Mouse (Mus musculus) heart, embryonic 12.5 days (tissue): ENCODE results near the gene Eng. TPM values are rescaled to one million over a fixed set of nuclear protein-coding genes. Genes with fewer than 3 reads are reported as not detected.

ENCODE experiments used
- ATAC-seq: fragments of 200-750 bp; cut with Nextera tagmentation; 2 replicates; pipeline ENCODE4 v1.8.0; 2017; ENCODE audit warnings: moderate TSS enrichment, moderate library complexity; ENCODE audit not compliant: insufficient number of reproducible peaks, low FRiP score
- H3K27ac ChIP-seq: fragments of 300-500 bp; sonication (generic); 2 replicates; pipeline ENCODE4 v1.5.1; 2016; ENCODE audit warnings: mild to moderate bottlenecking, moderate library complexity; ENCODE audit not compliant: poor library complexity, severe bottlenecking
- H3K27me3 ChIP-seq: fragments of 300-500 bp; sonication (generic); replicated peaks from 2 replicates; pipeline ENCODE4 v1.6.1; 2016; ENCODE audit warnings: mild to moderate bottlenecking, moderate library complexity
- H3K36me3 ChIP-seq: fragments of 300-500 bp; sonication (generic); 2 replicates; pipeline ENCODE4 v1.6.1; 2016; ENCODE audit warnings: mild to moderate bottlenecking, moderate library complexity
- H3K4me1 ChIP-seq: fragments of 300-500 bp; sonication (generic); replicated peaks from 2 replicates; pipeline ENCODE4 v1.6.1; 2016; ENCODE audit warnings: mild to moderate bottlenecking
- H3K4me2 ChIP-seq: fragments of 300-500 bp; sonication (generic); 2 replicates; pipeline ENCODE4 v1.6.1; 2016; ENCODE audit warnings: mild to moderate bottlenecking, moderate library complexity
- H3K4me3 ChIP-seq: fragments of 300-500 bp; sonication (generic); 2 replicates; pipeline ENCODE4 v1.5.1; 2016; ENCODE audit warnings: mild to moderate bottlenecking
- H3K9ac ChIP-seq: fragments of 300-500 bp; sonication (generic); 2 replicates; pipeline ENCODE4 v1.6.1; 2016; ENCODE audit warnings: mild to moderate bottlenecking, moderate library complexity
- H3K9me3 ChIP-seq: fragments of 300-500 bp; sonication (generic); replicated peaks from 2 replicates; pipeline ENCODE4 v1.6.1; 2016; ENCODE audit warnings: mild to moderate bottlenecking, moderate library complexity
- whole genome bisulfite sequencing: fragments of 180-500 bp; shearing (Covaris S2); methylation state at CpG from one replicate; pipeline ENCODE4 v1.1.7; 2016; 5-methylcytosine and 5-hydroxymethylcytosine counted together
- polyA plus RNA-seq: library from polyadenylated mRNA; unstranded; fragments of >200 nt; fragmentation: Nextera tagmentation; extraction: Ambion mirVana; gene quantifications from 2 replicates; pipeline ENCODE4 v1.2.1, GENCODE M21; 2016

The Eng gene
- polyA plus RNA-seq, 1 experiment from 2014 or later: 159 TPM

DNA sequence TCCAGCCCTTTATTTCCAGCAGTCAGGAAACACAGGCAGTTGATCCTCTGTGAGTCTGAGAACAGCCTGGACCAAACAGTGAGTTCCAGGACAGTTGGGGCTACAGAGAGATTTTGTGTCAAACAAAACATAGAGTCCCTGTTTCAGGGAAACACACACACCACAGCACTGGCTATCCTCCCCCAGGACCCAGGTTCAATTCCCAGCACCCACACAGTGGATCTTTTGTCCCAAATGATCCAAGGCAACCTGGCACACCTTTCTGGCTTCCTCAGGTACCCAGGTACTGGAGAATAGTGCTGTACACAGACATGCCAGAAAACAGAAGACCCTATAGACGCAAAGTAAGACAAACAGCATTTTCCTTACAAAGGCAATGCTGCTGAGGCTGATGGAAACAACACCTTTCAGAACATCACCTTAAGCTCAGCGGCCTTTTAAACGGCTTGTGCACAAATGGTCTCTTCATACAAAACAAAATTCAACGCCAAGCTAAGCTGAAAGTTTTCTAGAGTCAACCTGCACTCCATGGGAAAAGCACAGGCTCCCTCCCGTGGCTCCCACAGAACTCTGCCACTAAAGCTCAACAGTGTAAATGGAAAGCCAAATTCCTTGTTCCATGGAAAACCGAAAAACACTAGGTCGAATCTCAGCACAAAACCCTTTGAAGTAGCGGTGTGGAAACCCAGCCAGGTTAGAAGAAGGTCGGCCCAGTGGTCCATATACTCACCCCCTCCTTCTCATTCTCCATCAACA lies 65.1 kb downstream of the Eng start:
- peak overlapping the region; percentile 93 for H3K4me3 ChIP-seq
- peak overlapping the region; percentile 77 for H3K9ac ChIP-seq
- H3K9me3 ChIP-seq: no peaks in the 10 kb centered on the region
- peak overlapping the region; percentile 80 for H3K4me2 ChIP-seq
- peaks cover 35% of the 10 kb centered on the region for H3K4me1 ChIP-seq
- H3K27me3 ChIP-seq: no peaks in the 10 kb centered on the region
- H3K27ac ChIP-seq: peak overlapping the region; percentile 94
- 26% methylated on average over 9 of the region's 9 CpGs for WGBS
- no peak for ATAC-seq
- H3K36me3 ChIP-seq: peaks cover 51% of the 10 kb centered on the region

- peak overlapping the region; percentile 77 for H3K9ac ChIP-seq
- peak overlapping the region; percentile 94 for H3K27ac ChIP-seq
- peaks cover 45% of the 10 kb centered on the region for H3K36me3 ChIP-seq
- H3K4me2 ChIP-seq: peak overlapping the region; percentile 80
- peaks cover 35% of the 10 kb centered on the region for H3K4me1 ChIP-seq
- H3K9me3 ChIP-seq: no peaks in the 10 kb centered on the region
- ATAC-seq: peak; percentile 54
- WGBS: 0% methylated on average over 41 of the region's 41 CpGs
- H3K27me3 ChIP-seq: no peaks in the 10 kb centered on the region
- peak overlapping the region; percentile 93 for H3K4me3 ChIP-seq
Measured at GRCm38 (mm10) chr2:32712108-32712551, 65.7 kb downstream of the Eng start.

DNA sequence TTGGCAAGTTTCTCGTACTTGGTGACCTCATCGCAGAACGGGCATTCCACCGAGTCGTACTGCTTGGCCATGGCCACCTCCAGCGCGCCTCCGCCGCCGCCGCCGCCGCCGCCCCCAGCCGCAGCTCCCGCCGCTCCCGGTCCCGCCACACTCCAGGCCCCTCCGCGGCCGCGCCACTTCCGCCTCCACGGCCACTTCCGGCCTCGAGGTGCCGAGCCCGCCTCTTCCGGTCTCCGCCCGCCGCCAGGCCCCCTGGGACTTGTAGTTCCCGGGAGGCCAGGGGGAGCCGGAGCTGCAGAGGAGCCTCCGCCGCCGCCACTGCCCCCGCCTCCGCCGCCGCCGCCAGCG lies 66.2 kb downstream of the Eng start:
- Histone ChIP-seq H3K4me3 (peak overlapping the region; percentile 93), H3K4me1 (peaks cover 35% of the 10 kb centered on the region), H3K9ac (peak overlapping the region; percentile 77), H3K9me3 (no peaks in the 10 kb centered on the region), H3K27ac (peak overlapping the region; percentile 94), H3K36me3 (peaks cover 40% of the 10 kb centered on the region), H3K27me3 (no peaks in the 10 kb centered on the region), H3K4me2 (peak overlapping the region; percentile 80)
- ATAC-seq: peak; percentile 90
- WGBS: under 1% methylated on average over 28 of the region's 44 CpGs

DNA sequence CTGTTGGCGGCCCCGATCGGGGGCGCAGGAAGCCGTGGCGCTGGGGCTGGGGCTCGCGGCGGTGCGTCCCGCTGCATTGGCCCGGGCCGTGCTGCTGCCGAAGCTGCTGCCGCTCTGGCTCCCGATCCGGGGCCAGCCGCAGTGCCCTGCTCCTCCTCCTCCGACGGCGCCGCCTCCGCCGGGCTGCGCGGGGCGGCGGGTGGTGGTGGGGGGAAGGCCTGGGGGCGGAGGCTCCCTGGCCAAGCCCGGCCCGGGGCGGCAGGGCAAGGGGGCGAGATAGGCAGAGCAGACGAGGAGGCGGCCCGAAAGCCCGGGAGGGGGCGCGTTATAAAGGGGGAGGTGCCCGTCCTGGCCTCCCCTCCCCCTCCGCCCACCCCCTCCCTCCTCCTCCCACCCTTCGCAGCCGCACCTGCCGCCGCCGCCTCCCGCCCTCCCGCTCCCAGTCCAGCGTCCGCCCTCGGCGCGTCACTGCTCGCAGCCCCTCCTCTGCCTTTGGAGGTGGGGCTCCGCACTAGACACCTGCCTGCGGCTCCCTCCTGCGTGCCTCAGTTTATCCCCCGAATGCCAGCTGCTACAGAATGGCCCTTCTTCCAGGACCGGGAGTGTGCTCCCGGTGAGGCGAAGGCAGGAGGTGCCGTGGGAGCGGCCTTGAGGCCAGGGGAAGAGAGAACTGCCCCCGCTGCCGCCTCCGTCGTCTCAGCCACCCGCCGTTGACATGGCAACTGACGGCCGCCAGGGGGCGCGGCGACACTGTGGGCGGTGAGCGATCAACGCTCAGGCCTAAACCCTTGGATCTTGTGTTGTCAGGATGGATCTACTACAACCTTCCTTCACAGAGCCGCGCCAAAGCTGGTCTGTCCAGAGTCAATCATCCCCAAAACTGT lies 66.8 kb downstream of the Eng start, which contains the start of gene Cdk9:
Cdk9 (minus strand) TSS at position 143 of the 884 bp plus-strand sequence.
- WGBS: 3% methylated on average over 43 of the region's 79 CpGs

GRCm38 (mm10) chr2:32714117-32714986 lies 68.0 kb downstream of the Eng start:
- no peak for ATAC-seq
- Histone ChIP-seq H3K9me3 (no peaks in the 10 kb centered on the region), H3K4me3 (no peak overlapping the region), H3K4me1 (peaks cover 35% of the 10 kb centered on the region), H3K27me3 (no peaks in the 10 kb centered on the region), H3K27ac (peak overlapping the region; percentile 94), H3K36me3 (peaks cover 22% of the 10 kb centered on the region), H3K9ac (peak overlapping the region; percentile 64), H3K4me2 (peak overlapping the region; percentile 80)
- 37% methylated on average over 11 of the region's 11 CpGs for WGBS

More for the DNA sequence above, 66.8 kb downstream of the Eng start, which contains the start of gene Cdk9:
- Histone ChIP-seq H3K9me3 (no peaks in the 10 kb centered on the region), H3K4me3 (peak within 1 kb of the TSS; percentile 93), H3K27ac (peak within 1 kb of the TSS; percentile 94), H3K4me2 (peak within 1 kb of the TSS; percentile 80), H3K36me3 (peaks cover 34% of the 10 kb centered on the region), H3K27me3 (no peaks in the 10 kb centered on the region), H3K4me1 (peaks cover 35% of the 10 kb centered on the region), H3K9ac (peak within 1 kb of the TSS; percentile 77)
- ATAC-seq: peak; percentile 90

- peak overlapping the region; percentile 15 for H3K9ac ChIP-seq
- no peaks in the 10 kb centered on the region for H3K27me3 ChIP-seq
- no peak for ATAC-seq
- peak overlapping the region; percentile 94 for H3K27ac ChIP-seq
- peaks cover 35% of the 10 kb centered on the region for H3K4me1 ChIP-seq
- no peak overlapping the region for H3K4me3 ChIP-seq
- no peaks in the 10 kb centered on the region for H3K9me3 ChIP-seq
- H3K36me3 ChIP-seq: peaks cover 16% of the 10 kb centered on the region
- WGBS: 23% methylated on average over 4 of the region's 4 CpGs
- H3K4me2 ChIP-seq: peak overlapping the region; percentile 29
Measured at GRCm38 (mm10) chr2:32714987-32715425, 68.6 kb downstream of the Eng start.

DNA sequence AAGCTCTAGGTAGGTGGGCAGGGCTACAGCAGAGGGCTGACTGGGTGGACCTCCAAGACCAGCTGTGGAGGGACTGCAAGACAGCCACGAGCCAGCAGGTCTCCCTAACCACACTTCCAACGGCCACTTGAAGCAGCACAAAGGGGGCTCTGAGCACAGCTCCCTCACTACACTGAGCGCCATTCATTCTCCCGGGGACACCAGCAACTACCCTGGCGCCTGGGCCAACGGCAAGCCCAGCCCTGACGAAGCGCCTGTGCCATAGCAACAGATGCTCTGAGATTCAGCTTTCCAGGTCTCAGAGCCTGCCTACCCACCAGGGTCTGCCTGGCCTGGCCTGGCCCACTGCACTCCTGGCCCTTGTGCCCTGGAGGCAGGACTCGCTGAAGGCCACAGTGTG lies 72.4 kb downstream of the Eng start:
- no peaks in the 10 kb centered on the region for H3K36me3 ChIP-seq
- no peaks in the 10 kb centered on the region for H3K27me3 ChIP-seq
- H3K9me3 ChIP-seq: no peaks in the 10 kb centered on the region
- ATAC-seq: no peak
- no peak overlapping the region for H3K4me2 ChIP-seq
- H3K4me1 ChIP-seq: peaks cover 38% of the 10 kb centered on the region
- no peak overlapping the region for H3K27ac ChIP-seq
- H3K4me3 ChIP-seq: no peak overlapping the region
- H3K9ac ChIP-seq: no peak overlapping the region
- 58% methylated on average over 9 of the region's 9 CpGs for WGBS

GRCm38 (mm10) chr2:32720053-32720452 lies 73.7 kb downstream of the Eng start:
- H3K27me3 ChIP-seq: no peaks in the 10 kb centered on the region
- no peaks in the 10 kb centered on the region for H3K36me3 ChIP-seq
- no peak overlapping the region for H3K27ac ChIP-seq
- H3K4me3 ChIP-seq: no peak overlapping the region
- H3K4me2 ChIP-seq: no peak overlapping the region
- ATAC-seq: no peak
- 82% methylated on average over 3 of the region's 3 CpGs for WGBS
- H3K9me3 ChIP-seq: no peaks in the 10 kb centered on the region
- peaks cover 25% of the 10 kb centered on the region for H3K4me1 ChIP-seq
- H3K9ac ChIP-seq: no peak overlapping the region

DNA sequence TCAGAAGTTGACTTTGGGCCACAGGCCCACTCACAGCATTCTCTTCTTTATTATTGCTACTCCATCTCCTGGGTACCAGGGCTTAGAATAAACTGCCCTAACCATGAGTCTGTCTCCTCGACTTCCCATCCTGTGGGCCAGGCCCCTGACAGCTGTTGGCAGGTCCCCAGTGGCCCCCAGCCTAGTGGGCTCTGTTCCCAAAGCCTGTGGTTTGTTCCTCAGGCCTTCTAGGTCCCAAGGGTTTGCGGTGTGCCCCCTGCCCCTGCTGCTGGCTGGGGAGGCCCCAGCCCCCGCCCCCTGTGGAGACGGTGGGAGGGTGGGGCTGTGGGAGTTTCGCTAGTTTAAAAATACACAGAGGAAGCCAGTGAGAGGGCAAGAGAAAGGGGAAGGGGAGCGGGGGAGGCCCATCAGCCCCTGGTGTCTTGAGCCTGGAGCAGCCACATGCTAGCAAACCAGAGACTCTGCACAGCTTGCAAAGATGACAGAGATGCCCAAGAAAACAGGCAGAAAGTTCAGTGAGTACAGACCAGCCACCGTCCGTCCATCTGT lies 74.4 kb downstream of the Eng start, which contains the start of gene Sh2d3c:
Sh2d3c (plus strand) TSS at position 375 of the 549 bp plus-strand sequence.
- peak within 1 kb of the TSS; percentile 4 for H3K4me3 ChIP-seq
- H3K36me3 ChIP-seq: no peaks in the 10 kb centered on the region; the same call in 1 of the 2 replicates
- no peak; the same call in 1 of the 2 replicates for ATAC-seq
- peak within 1 kb of the TSS; percentile 42 for H3K9ac ChIP-seq
- peaks cover 20% of the 10 kb centered on the region for H3K4me1 ChIP-seq
- H3K4me2 ChIP-seq: peak within 1 kb of the TSS; percentile 44
- H3K27ac ChIP-seq: peak within 1 kb of the TSS; percentile 26; the same call in 1 of the 2 replicates
- H3K27me3 ChIP-seq: no peaks in the 10 kb centered on the region
- H3K9me3 ChIP-seq: no peaks in the 10 kb centered on the region
- 35% methylated on average over 8 of the region's 8 CpGs for WGBS

DNA sequence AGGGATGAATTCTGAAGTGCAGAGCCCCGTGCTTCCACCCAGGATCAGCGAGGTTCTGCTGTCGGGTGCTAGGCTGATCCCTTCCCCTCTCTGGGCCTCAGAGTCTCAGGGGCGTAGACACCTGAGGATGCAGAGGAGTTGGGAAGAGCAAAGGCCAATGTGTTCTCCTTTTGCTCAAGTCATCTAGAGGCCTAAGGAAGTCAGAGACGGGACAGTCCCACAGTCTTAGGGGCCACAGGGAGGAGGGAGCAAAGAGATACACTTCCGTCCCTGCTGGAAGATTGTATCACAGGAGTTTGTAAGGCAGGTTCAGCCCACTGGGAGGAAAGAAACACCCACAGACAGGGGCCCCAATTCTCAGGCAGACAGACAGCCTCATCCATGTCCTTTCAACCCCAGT lies 75.7 kb downstream of the Eng start:
- WGBS: 39% methylated on average over 6 of the region's 6 CpGs
- no peak overlapping the region for H3K9ac ChIP-seq
- no peaks in the 10 kb centered on the region for H3K9me3 ChIP-seq
- H3K36me3 ChIP-seq: no peaks in the 10 kb centered on the region; the same call in 1 of the 2 replicates
- H3K4me1 ChIP-seq: peaks cover 22% of the 10 kb centered on the region
- H3K4me3 ChIP-seq: no peak overlapping the region
- H3K27ac ChIP-seq: no peak overlapping the region
- peak overlapping the region; percentile 44 for H3K4me2 ChIP-seq
- no peak for ATAC-seq
- H3K27me3 ChIP-seq: no peaks in the 10 kb centered on the region
